Mouse (Mus musculus): ENCODE results near the gene Adgrd1.

DNA sequence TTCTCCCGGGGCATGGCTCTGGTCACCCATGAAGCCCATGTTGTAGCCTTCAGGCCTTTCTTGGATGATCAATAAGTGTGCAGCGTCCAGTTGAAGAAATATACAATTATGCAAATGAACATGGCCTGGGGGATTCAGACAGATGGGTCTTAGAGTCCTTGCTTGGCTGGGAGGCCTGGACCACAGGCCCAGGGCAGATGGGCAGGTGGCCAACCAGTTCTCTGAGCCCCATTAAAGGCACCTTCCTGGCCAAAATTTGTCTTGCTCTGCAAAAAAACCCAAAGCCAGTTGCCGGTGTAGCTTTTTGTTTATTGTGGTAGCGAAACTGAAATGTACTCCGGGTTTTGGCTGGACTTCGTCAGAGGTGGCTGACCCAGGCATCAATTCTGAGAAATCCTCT lies 92.5 kb downstream of the Adgrd1 start:
- TF ChIP-seq GATA1 (IDR thresholded peaks at IDR 0.05; ENCODE audit: borderline replicate concordance, low read length) (no peak), FLI1 (IDR thresholded peaks at IDR 0.05; ENCODE audit: low read length) (no peak)

Data from megakaryocyte, embryonic 14.5 days (primary cell).